Mouse (Mus musculus): ENCODE data around the gene Zfp609. TPM values are rescaled to one million over a fixed set of nuclear protein-coding genes. Genes with fewer than 3 reads are reported as not detected.

The Zfp609 gene
- polyA plus RNA-seq, 1 experiment from 2014 or later = 9.2 TPM

GRCm38 (mm10) chr9:65646782-65647181 is 180.6 kb downstream of the Zfp609 start:
- 92% methylated on average over 2 of the region's 2 CpGs for WGBS
- no peak overlapping the region for H3K4me3 ChIP-seq (replicated peaks; ENCODE audit: low read depth, low read length)
- DNase-seq (no peak), ATAC-seq (ENCODE audit: low FRiP score, low TSS enrichment) (no peak)
- H3K9me3 ChIP-seq (ENCODE audit: control insufficient read depth, low read length) = no peaks in the 10 kb centered on the region
- H3K27me3 ChIP-seq (ENCODE audit: control insufficient read depth, insufficient read depth, low read length) = no peaks in the 10 kb centered on the region
- H3K4me1 ChIP-seq (ENCODE audit: control insufficient read depth, insufficient read depth, low read length) = no peaks in the 10 kb centered on the region
- no peak overlapping the region for H3K9ac ChIP-seq (replicated peaks; ENCODE audit: low read length)
- H3K36me3 ChIP-seq (ENCODE audit: control insufficient read depth, insufficient read depth, low read length) = no peaks in the 10 kb centered on the region
- no peak overlapping the region for H3K27ac ChIP-seq (replicated peaks; ENCODE audit: low read depth, low read length)
- no peak overlapping the region for H3K4me2 ChIP-seq (ENCODE audit: low read length)

- no peaks in the 10 kb centered on the region for H3K36me3 ChIP-seq (ENCODE audit: control insufficient read depth, insufficient read depth, low read length)
- H3K9me3 ChIP-seq (ENCODE audit: control insufficient read depth, low read length) = no peaks in the 10 kb centered on the region
- H3K9ac ChIP-seq (replicated peaks; ENCODE audit: low read length) = no peak overlapping the region
- 62% methylated on average over 3 of the region's 3 CpGs for WGBS
- no peak overlapping the region for H3K4me3 ChIP-seq (replicated peaks; ENCODE audit: low read depth, low read length)
- H3K27ac ChIP-seq (replicated peaks; ENCODE audit: low read depth, low read length) = no peak overlapping the region
- H3K4me2 ChIP-seq (ENCODE audit: low read length) = no peak overlapping the region
- H3K27me3 ChIP-seq (ENCODE audit: control insufficient read depth, insufficient read depth, low read length) = no peaks in the 10 kb centered on the region
- DNase-seq (no peak), ATAC-seq (ENCODE audit: low FRiP score, low TSS enrichment) (no peak)
- no peaks in the 10 kb centered on the region for H3K4me1 ChIP-seq (ENCODE audit: control insufficient read depth, insufficient read depth, low read length)
Observed at GRCm38 (mm10) chr9:65645984-65646383, 181.4 kb downstream of the Zfp609 start.

- DNase-seq = no peak
- WGBS = 90% methylated on average over 4 of the region's 4 CpGs
Observed at GRCm38 (mm10) chr9:65644960-65645359, 182.4 kb downstream of the Zfp609 start.

GRCm38 (mm10) chr9:65642546-65642945 is 184.8 kb downstream of the Zfp609 start:
- H3K4me2 ChIP-seq (ENCODE audit: low read length) = no peak overlapping the region
- ATAC-seq (ENCODE audit: low FRiP score, low TSS enrichment) = no peak
- DNase-seq = no peak
- no peaks in the 10 kb centered on the region for H3K27me3 ChIP-seq (ENCODE audit: control insufficient read depth, insufficient read depth, low read length)
- H3K4me1 ChIP-seq (ENCODE audit: control insufficient read depth, insufficient read depth, low read length) = no peaks in the 10 kb centered on the region
- no peak overlapping the region for H3K9ac ChIP-seq (replicated peaks; ENCODE audit: low read length)
- no peaks in the 10 kb centered on the region for H3K9me3 ChIP-seq (ENCODE audit: control insufficient read depth, low read length)
- no peak overlapping the region for H3K27ac ChIP-seq (replicated peaks; ENCODE audit: low read depth, low read length)
- no peak overlapping the region for H3K4me3 ChIP-seq (replicated peaks; ENCODE audit: low read depth, low read length)
- no peaks in the 10 kb centered on the region for H3K36me3 ChIP-seq (ENCODE audit: control insufficient read depth, insufficient read depth, low read length)

More at GRCm38 (mm10) chr9:65644960-65645359, 182.4 kb downstream of the Zfp609 start:
- Histone ChIP-seq H3K4me1 (ENCODE audit: control insufficient read depth, insufficient read depth, low read length) (no peaks in the 10 kb centered on the region), H3K36me3 (ENCODE audit: control insufficient read depth, insufficient read depth, low read length) (no peaks in the 10 kb centered on the region), H3K4me2 (ENCODE audit: low read length) (no peak overlapping the region), H3K9me3 (ENCODE audit: control insufficient read depth, low read length) (no peaks in the 10 kb centered on the region), H3K4me3 (replicated peaks; ENCODE audit: low read depth, low read length) (no peak overlapping the region), H3K27me3 (ENCODE audit: control insufficient read depth, insufficient read depth, low read length) (no peaks in the 10 kb centered on the region), H3K9ac (replicated peaks; ENCODE audit: low read length) (no peak overlapping the region), H3K27ac (replicated peaks; ENCODE audit: low read depth, low read length) (no peak overlapping the region)
- ATAC-seq (ENCODE audit: low FRiP score, low TSS enrichment) = no peak

Other genes with a start within 250 kb of the Zfp609 start
- gene Plekho2, start 247.5 kb downstream of the Zfp609 start, polyA plus RNA-seq (2014; fragmentation: Nextera tagmentation; extraction: Ambion mirVana) = 2.9 and 4.6 TPM in 2 replicates
- gene Pif1, start 240.4 kb downstream of the Zfp609 start, polyA plus RNA-seq (2014; fragmentation: Nextera tagmentation; extraction: Ambion mirVana) = 1.5 and 2.6 TPM in 2 replicates
- gene Rbpms2, start 197.9 kb downstream of the Zfp609 start, polyA plus RNA-seq (2014; fragmentation: Nextera tagmentation; extraction: Ambion mirVana) = 2.4 and 3.5 TPM in 2 replicates
- 258 and 300 TPM in 2 replicates for gene Oaz2, start 159.6 kb downstream of the Zfp609 start, polyA plus RNA-seq (2014; fragmentation: Nextera tagmentation; extraction: Ambion mirVana)
- 16.8 and 27.1 TPM in 2 replicates for gene Pclaf, start 62.7 kb upstream of the Zfp609 start, polyA plus RNA-seq (2014; fragmentation: Nextera tagmentation; extraction: Ambion mirVana)
- 27.6 and 38.8 TPM in 2 replicates for gene Trip4, start 81.2 kb upstream of the Zfp609 start, polyA plus RNA-seq (2014; fragmentation: Nextera tagmentation; extraction: Ambion mirVana)
- 26.0 and 29.9 TPM in 2 replicates for gene Csnk1g1, start 81.4 kb upstream of the Zfp609 start, polyA plus RNA-seq (2014; fragmentation: Nextera tagmentation; extraction: Ambion mirVana)
- 333 and 347 TPM in 2 replicates for gene Ppib, start 232.7 kb upstream of the Zfp609 start, polyA plus RNA-seq (2014; fragmentation: Nextera tagmentation; extraction: Ambion mirVana)
- 6.5 and 8.2 TPM in 2 replicates for gene Snx22, start 242.2 kb upstream of the Zfp609 start, polyA plus RNA-seq (2014; fragmentation: Nextera tagmentation; extraction: Ambion mirVana)

Data from midbrain, embryonic 14.5 days (tissue).